Mouse (Mus musculus) cerebellum, postnatal 25 days (tissue): ENCODE measurements around the gene Cdc42ep1.
"Not testable (repeated sequence)": the region's sequence is repeated elsewhere in the genome, so short reads cannot be mapped to it uniquely, and the experiment has no call there.

Experiments used
- DNase-seq, 2 experiments: peaks; one replicate each; pipeline ENCODE4 v3.0.0; 2021; ENCODE audit warnings: mixed read lengths in 2 of 2

Cdc42ep1 gene

DNA sequence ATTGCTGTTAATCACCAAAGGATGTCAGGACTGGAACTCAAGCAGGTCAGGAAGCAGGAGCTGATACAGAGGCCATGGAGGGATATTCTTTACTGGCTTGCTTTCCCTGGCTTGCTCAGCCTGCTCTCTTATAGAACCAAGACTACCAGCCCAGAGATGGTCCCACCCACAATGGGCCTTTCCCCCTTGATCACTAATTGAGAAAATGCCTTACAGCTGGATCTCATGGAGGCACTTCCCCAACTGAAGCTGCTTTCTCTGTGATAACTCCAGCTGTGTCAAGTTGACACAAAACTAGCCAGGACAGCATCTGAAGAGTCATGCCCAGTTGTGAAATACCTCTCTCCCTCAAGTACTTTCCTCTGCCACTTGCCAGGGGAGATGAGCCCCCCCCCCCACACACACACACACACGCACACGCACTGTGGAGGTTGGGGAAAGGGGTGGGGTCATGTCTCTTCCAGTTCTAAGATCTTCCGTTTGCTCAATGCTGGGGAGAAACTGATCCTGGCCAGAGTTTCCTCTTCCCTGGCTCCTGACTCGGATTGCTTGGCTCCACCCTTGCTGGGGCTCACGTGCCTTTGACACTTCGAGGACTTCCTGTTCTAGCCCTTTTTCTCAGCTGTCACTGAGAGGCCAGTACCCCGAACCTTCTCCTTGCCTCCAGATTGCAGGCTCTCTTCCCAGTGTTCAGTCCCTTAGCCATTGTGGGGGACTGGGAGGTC, 36.5 kb downstream of the Cdc42ep1 start:
- DNase-seq = not testable (repeated sequence)

DNA sequence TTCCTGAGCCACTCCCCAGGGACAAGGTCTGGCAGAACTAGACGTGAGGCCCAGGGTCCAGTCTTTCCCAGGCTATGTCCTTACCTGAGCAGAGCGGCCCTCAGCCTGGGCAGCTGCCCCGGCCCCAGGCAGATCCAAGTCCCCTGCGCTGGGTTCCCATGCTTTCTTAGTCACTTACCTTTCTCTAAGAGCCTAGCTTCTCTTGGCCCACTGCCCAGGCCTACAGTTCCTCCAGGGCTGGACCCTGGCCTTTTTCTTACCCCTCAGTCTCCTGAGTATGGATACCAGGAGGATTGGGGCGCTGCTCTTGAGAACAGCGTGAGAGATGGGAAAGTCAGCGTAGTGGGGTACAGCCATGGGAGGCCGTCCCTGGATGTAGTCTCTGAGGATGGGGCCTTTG, 38.0 kb downstream of the Cdc42ep1 start:
- no peak for DNase-seq

DNA sequence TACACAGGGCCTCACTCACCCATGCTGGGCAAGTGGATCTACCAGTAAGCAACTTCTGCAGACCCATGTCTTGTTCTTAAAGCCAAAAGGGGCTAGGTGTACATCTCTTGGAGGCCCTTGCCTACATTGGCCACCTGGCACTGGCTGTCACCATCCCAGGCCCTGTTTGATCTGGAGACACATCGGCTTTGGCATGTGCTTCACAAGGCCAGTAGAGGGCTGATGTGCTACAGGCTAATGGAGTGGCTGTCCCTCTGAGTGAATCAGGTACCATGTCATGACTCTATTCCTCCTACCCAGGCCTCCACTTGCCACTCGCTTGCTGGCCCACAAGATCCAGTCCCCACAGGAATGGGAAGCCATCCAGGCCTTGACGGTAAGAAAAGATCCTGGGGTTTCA, 39.4 kb downstream of the Cdc42ep1 start:
- no peak for DNase-seq

DNA sequence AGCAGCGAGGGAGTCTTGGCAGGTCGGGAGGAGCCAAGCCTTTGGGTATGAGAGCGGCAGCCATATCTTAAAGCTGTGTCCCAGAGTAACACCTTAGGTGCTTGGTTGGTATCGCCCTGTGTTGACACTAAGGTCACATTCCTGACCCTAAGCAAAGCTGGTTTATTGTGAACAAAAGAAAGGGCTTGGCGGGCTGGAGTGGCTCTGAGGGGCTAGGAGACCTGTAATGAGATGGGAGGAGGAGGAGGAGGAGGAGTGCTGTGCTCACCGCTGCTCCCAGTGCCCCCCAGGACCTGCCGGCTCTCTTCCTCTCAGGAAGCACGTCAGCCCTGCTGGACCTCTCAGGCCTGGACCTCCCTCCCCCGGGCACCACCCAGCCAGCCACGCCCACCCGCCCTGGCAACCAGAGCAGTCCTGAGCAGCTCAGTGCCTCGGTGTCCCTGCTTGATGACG, 47.0 kb downstream of the Cdc42ep1 start:
- no peak for DNase-seq

DNA sequence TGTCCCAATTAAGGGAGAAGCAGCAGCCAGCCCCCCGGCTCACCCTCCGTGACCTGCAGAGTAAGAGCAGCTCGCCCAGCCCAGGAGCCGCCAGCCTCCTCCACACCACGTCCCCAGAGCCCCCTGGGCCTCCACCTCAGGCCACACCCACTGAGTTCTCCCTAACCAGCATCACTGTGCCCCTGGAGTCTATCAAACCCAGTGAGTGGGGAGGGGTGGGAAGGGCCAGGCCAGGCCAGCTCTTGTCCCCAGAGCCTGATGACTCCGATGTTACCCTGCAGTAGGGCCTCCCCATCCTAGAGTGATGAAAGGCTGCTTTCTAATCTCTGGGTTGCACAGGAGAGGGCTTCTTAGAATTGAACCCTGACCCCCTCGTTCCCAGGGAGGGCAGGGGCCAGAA, 50.0 kb downstream of the Cdc42ep1 start:
- no peak for DNase-seq

DNA sequence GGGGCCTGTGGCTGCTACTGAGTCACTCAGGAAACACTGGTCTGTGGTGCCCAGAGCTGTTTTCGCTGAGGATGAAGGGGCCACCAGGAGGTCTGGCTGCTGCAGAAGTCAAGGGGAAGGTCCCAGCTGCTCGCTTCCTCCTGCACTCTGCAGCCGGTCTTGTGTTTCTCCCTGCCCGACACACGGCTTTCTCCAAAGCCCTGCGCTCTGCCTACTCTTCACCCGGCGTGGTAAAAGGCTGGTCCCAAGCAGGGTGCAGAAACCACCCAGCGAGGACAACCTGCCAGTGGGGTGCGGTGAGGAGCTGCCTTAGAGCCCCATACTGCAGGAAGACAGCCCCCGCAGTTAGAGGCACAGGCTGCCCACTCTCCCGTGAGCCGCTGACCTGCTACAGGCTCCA, 52.3 kb downstream of the Cdc42ep1 start:
- no peak for DNase-seq

DNA sequence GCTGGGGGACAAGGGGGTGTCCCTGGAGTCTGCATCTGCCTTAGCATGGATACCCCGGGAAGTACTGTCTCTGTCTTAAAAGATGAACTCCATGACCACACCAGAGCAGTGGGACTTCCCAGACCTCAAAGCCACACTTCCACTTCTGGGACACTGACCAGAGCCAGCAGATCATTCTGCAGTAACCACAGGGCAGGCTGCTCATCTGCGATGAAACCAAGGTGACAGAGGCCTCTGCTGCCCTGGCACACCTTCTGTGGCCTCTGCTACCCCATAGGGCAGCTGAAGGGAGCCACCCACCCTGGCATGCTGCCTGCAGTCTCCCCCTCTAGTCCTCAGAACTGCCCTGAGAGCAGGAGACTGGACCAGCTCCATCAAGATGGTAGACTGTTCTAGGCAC, 53.3 kb downstream of the Cdc42ep1 start:
- DNase-seq = no peak

DNA sequence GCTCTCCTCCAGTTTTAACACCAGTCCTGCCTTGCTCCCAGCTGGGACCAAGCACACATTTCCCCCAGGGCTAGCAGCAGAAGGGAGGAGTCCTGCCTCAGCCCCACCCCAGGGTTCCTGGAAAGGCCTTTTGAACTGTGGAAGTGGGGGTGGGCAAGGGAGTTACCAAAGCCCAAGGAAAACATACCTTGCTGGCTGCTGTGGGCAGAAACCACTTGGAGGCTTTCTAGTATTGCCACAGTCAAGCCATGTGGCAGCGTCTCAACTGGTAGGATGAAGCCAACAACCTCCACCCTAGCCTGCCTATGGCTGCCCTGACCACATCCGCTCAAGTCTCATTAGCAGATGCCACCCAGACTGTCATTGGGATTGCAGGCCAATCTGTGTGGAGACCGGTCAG, 53.7 kb downstream of the Cdc42ep1 start:
- no peak for DNase-seq

DNA sequence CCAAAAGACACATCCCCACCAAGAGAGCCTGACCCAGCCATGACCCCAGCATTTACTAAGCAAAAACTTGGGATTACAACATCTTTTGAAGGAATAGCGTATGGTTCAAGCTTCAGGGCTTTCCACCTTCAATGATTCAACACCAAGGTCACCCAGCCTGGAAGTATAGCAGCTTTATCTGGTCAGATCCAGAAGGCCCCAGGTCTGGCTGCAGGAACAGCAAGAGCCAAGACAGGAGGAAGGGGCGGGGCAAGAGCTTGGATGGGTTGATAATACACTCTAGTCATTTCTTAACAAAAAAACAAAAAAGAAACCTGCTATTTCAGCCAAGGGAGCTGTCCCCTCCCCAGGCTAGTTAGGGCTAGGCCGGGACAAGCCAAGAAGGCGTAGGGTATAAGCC, 55.1 kb downstream of the Cdc42ep1 start:
- no peak for DNase-seq

DNA sequence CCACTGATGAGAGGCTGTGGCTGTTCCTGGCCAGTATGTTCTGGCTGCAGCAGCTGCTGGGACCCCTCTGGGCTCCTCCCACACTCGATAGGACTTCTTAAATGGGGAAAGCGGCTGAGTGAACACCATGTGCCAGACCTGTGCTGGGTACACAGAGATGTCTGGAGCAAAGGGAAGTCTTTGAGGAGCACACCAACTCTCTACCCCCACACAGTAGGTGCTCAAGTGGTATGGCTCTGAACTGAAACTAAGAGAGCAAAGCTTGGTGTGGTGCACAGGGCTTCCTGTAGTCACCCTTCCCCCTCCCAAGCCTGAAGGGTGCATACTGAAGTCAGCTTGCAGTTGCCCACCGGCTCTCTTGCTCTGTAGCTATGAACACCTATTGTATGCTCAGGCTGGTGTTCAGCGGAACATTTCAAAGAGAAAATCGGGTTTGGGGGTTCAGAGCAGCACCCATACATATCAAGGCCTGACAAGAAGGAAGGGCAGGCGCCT, 56.1 kb downstream of the Cdc42ep1 start:
- DNase-seq = no peak

DNA sequence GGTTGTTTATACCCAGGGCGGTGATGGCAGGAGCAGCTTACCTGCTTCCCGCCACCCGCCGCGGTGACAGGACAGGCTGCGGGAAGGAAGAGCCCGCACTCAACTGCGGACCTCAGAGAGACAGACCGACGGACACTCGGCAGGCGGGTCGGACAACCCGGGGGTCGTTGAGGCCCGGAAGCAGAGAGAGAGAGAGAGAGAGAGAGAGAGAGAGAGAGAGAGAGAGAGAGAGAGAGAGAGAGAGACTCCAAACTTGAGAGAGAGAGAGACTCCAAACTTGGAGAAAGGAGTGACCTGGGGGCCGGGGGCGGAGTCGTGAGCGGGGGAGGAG, 57.0 kb downstream of the Cdc42ep1 start, which contains the start of gene Gm49510:
Gene Gm49510 (plus strand): TSS at position 259 of the 331 bp plus-strand sequence.
- no peak for DNase-seq

DNA sequence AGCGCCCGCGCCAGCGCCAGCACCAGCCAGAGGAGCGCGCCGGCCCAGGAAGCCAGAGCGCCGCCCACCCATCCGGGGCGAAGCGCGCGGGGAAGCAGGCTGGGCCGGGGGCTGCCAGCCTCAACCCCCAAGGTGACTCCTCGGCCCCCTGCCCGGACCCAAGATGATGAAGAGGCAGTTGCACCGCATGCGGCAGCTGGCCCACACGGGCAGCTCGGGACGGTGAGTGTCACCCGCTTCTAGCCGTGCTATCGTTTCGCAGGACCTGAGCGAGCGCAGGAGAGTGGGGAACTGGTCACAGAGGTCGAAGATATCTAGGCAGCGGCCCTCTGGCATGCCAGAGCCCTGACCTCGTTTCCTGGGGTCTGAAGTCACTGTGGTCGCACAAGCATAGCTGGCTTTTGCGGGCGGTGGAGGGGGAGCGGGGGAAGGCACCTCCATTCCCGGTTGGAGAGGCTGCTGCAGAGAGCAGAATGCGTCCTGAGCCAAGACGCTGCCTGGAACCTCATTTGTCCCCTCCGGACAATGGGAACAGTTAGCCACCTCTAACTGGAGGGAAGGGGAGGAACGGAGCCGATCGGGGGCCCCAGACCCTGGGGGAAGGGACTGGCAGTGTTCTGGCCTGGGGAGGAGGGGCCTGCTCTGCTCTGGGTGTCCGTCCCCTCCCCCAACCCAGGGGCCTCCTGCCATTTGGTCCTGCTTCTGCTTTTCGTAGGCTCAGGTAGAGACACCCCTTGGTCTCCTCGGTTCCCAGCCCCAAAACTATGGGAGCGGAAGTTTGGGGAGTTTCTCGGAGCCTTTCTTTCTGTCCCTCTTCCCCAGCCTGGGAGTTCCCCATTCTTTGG, 57.5 kb downstream of the Cdc42ep1 start, which contains the start of gene Sh3bp1:
Gene Sh3bp1 (plus strand): TSS at position 29 of the 845 bp plus-strand sequence.
- DNase-seq = peak; percentile 64 to 68
